13 mouse cellular contexts compared by ENCODE assay signal in the genomic region with DNA sequence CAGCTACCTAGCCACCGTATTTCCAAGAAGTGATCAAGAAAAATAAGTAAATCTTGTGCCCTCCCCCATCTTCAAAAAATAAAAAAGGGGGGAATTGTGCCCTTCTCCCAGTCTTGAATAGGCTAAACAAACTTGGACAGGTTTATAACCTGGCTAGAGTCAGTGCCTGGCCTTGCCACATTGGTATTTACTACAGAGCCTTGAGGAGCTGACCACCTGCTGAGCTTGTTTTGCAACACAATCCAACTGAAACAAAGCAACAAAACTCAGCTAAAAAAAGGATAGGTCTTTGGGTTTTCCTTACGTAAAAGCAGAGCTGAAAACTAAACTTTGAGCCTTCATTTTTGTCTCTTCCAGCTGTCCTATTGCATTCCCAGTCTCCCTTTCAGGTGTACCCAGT. TPM values are rescaled to one million over a fixed set of nuclear protein-coding genes. Genes with fewer than 3 reads are reported as not detected.
"Had no signal": no experiment of that assay in that cellular context is flagged by ENCODE, and none has a peak within 500 bp of the region (broad histone marks: within the 10 kb centered on the region; RNA-seq: fewer than 3 reads in every experiment).

No protein-coding gene starts in this region.

- DNase-seq: liver, embryonic 13.5 days; liver, postnatal 0 days; lung, embryonic 14.5 days; right cerebral cortex, postnatal 14 days; right cerebral cortex, postnatal 4 days; spleen, adult 18-20 months; thymus, adult 18-20 months; thymus, postnatal 14 days; thymus, postnatal 36 days had no signal

RNA-seq across cellular contexts. Expression of a gene that starts 14.7 kb away (rescaled TPM):
- total RNA-seq: megakaryocyte progenitor cell, adult 5-6 weeks; midbrain, postnatal 0 days; monocyte, adult 5-6 weeks; neutrophil, adult 5-6 weeks had no signal

RNA-seq across cellular contexts. Expression of a gene that starts 37.5 kb away (rescaled TPM):
- total RNA-seq: megakaryocyte progenitor cell, adult 5-6 weeks; midbrain, postnatal 0 days; monocyte, adult 5-6 weeks; neutrophil, adult 5-6 weeks had no signal
